Mouse (Mus musculus): ENCODE data around the gene Gtf2ird2. TPM values are rescaled to one million over a fixed set of nuclear protein-coding genes. Genes with fewer than 3 reads are reported as not detected.

Gene Gtf2ird2
- polyA plus RNA-seq, 1 experiment from 2014 or later = 7.1 TPM

DNA sequence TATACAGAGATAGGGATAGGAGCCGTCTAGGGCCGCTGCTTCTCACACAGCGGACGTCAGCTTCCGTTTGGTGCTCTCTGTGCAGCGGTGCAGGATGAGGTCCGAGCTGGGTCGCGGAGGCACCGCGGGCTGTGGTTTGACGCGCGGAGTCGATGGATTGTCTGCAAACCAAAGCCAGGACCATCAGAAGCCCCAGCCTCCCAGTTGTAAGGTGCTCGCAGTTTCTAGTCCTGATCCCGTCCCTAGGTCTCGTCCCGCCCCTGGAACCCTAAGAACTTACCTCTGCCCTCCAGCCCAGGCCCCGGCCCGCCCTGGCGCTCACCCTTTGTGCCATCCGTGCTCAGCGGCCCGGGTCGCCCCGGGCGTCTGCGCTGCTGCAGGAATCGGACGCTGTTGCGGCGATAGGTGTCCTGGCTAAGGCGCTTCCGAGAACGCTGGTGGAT, 37.9 kb downstream of the Gtf2ird2 start:
- Histone ChIP-seq H3K4me2 (replicated peaks; ENCODE audit: low read depth, low read length) (peak overlapping the region; percentile 75), H3K27me3 (ENCODE audit: control insufficient read depth, insufficient read depth, low read length) (peaks cover 6% of the 10 kb centered on the region; the same call in 1 of the 2 replicates), H3K36me3 (ENCODE audit: control insufficient read depth, insufficient read depth, low read length) (no peaks in the 10 kb centered on the region), H3K9ac (ENCODE audit: low read depth, low read length) (peak overlapping the region; percentile 63), H3K4me1 (replicated peaks; ENCODE audit: control insufficient read depth, insufficient read depth, low read length) (peaks cover 6% of the 10 kb centered on the region; the same call in 1 of the 2 replicates), H3K9me3 (ENCODE audit: control insufficient read depth, low read length) (no peaks in the 10 kb centered on the region), H3K4me3 (ENCODE audit: low read depth, low read length) (peak overlapping the region; percentile 31), H3K27ac (ENCODE audit: low read depth, low read length) (no peak overlapping the region)
- DNase-seq (ENCODE audit: low spot score) (peak; percentile 53), ATAC-seq (ENCODE audit: low FRiP score) (no peak)
- WGBS = 3% methylated on average over 36 of the region's 36 CpGs

DNA sequence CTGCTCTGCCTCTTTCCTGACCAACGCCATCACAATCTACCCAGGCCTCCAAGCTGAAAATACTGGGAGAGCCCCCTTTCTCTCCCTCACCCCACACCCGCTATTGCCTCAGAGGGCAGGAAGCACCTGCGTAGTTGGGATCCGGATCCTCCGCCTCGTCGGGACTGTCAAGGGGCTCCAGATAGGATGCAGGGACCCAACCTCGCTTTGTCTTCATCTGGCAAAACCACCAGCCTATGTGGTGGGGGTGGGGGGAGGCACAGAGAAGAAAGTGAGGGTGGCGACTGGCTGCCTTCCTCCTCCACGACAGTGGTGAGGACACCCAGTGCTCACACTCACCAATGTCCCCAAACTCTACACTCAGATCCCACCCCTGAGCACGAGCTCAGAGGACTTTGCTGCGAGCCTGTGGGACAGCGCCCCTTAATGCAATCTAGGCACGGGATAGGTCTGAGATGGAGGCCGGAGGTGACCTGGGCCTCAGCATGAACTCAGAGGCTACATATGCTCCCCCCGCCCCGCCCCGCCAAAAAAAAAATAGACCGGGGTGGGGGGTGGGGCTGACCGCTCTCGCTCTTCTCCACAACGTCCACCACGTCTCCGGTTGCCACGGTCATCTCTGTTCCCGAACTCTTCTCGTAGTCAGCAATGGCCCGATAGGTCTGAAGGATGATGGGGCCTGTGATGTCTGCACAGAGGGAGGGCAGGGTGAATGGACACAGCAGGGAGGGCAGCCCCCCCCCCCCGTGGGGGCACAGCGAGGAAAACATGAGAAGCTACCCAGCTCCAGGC, 41.5 kb downstream of the Gtf2ird2 start:
- 85% methylated on average over 30 of the region's 30 CpGs for WGBS
- Histone ChIP-seq H3K4me2 (replicated peaks; ENCODE audit: low read depth, low read length) (no peak overlapping the region), H3K9me3 (ENCODE audit: control insufficient read depth, low read length) (no peaks in the 10 kb centered on the region), H3K4me1 (replicated peaks; ENCODE audit: control insufficient read depth, insufficient read depth, low read length) (peaks cover 6% of the 10 kb centered on the region; the same call in 1 of the 2 replicates), H3K36me3 (ENCODE audit: control insufficient read depth, insufficient read depth, low read length) (no peaks in the 10 kb centered on the region), H3K9ac (ENCODE audit: low read depth, low read length) (no peak overlapping the region), H3K27me3 (ENCODE audit: control insufficient read depth, insufficient read depth, low read length) (peaks cover 6% of the 10 kb centered on the region; the same call in 1 of the 2 replicates), H3K27ac (ENCODE audit: low read depth, low read length) (no peak overlapping the region), H3K4me3 (ENCODE audit: low read depth, low read length) (no peak overlapping the region)
- DNase-seq (ENCODE audit: low spot score) (no peak), ATAC-seq (ENCODE audit: low FRiP score) (no peak)

DNA sequence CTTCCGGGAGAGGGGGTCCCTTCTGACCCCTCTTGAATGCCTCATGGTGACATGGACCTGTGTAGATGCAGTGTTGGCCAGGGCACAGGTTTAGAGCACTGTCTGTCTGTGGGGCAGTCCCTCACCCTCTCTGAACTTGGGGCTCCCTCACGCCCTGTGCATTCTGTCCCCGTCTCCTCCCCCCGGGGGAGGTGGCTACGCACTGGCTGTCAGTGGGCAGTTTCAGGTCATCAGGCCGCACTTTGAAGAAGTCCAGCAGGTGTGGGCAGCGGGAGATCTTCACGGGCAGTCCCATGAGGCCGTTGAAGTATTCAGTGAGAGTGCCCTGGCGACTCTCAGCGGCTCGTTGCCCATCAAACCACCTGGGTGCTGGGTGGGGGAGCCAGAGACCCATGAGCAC, 43.1 kb downstream of the Gtf2ird2 start:
- DNase-seq (ENCODE audit: low spot score) = no peak
- H3K9ac ChIP-seq (ENCODE audit: low read depth, low read length) = no peak overlapping the region
- H3K27ac ChIP-seq (ENCODE audit: low read depth, low read length) = no peak overlapping the region
- H3K36me3 ChIP-seq (ENCODE audit: control insufficient read depth, insufficient read depth, low read length) = no peaks in the 10 kb centered on the region
- peaks cover 5% of the 10 kb centered on the region; the same call in 1 of the 2 replicates for H3K4me1 ChIP-seq (replicated peaks; ENCODE audit: control insufficient read depth, insufficient read depth, low read length)
- H3K9me3 ChIP-seq (ENCODE audit: control insufficient read depth, low read length) = no peaks in the 10 kb centered on the region
- no peak overlapping the region for H3K4me3 ChIP-seq (ENCODE audit: low read depth, low read length)
- 70% methylated on average over 12 of the region's 12 CpGs for WGBS
- no peak for ATAC-seq (ENCODE audit: low FRiP score)
- peaks cover 6% of the 10 kb centered on the region; the same call in 1 of the 2 replicates for H3K27me3 ChIP-seq (ENCODE audit: control insufficient read depth, insufficient read depth, low read length)
- H3K4me2 ChIP-seq (replicated peaks; ENCODE audit: low read depth, low read length) = no peak overlapping the region

DNA sequence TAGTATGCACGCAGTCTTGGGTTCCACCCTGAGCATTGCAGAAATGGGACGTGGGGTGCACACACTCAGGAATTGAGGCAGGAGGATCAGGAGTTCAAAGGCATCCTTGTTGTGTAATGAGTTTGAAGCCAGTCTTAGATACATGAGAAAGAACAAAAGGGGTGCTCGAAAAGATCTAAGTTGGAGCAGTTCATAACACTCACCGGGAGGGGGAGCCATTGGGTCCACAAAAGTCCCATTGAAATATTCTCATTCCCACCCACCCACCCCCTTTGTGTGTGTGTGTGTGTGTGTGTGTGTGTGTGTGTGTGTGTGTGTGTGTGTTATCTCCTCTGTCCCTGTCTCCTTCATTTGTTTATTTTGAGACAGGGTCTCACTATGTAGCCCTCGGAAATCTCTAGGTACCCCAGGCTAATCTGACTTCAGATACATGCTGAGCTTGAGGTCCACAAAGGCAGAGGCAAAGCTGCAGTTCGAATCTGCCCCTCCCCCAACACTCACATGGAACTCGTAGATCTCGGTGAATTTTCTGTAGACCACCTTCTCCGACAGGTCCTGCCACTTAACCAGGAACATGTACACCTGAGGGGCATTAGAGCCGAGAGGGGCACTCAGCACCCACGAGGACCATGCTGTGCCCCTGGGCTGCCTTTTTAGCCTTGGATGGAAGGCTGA, 43.9 kb downstream of the Gtf2ird2 start:
- Histone ChIP-seq H3K4me2 (replicated peaks; ENCODE audit: low read depth, low read length) (no peak overlapping the region), H3K9me3 (ENCODE audit: control insufficient read depth, low read length) (no peaks in the 10 kb centered on the region), H3K27me3 (ENCODE audit: control insufficient read depth, insufficient read depth, low read length) (no peaks in the 10 kb centered on the region; the same call in 1 of the 2 replicates), H3K4me3 (ENCODE audit: low read depth, low read length) (no peak overlapping the region), H3K4me1 (replicated peaks; ENCODE audit: control insufficient read depth, insufficient read depth, low read length) (no peaks in the 10 kb centered on the region), H3K27ac (ENCODE audit: low read depth, low read length) (no peak overlapping the region), H3K36me3 (ENCODE audit: control insufficient read depth, insufficient read depth, low read length) (no peaks in the 10 kb centered on the region), H3K9ac (ENCODE audit: low read depth, low read length) (no peak overlapping the region)
- DNase-seq (ENCODE audit: low spot score) (peak; percentile 76), ATAC-seq (ENCODE audit: low FRiP score) (no peak)
- 39% methylated on average over 11 of the region's 11 CpGs for WGBS

DNA sequence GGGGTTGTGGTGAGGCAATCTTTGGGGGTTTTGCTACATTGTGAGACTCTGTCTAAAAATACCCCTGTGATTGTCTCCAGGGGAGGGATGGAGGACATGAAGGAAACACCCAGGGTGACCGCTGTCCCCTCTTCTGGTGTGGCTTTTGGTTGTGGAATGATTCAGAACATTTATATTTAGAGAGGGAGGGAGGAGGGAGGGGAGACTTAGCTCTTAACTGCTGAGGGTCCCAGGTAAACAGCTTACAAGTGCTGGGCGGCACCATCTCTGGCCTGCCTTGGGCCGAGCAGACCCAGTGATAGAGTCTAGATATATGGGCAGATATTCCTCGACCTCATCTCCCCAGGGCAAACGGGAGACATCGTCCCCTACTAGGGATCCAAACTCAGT, 44.4 kb downstream of the Gtf2ird2 start:
- WGBS = 74% methylated on average over 6 of the region's 6 CpGs
- H3K9ac ChIP-seq (ENCODE audit: low read depth, low read length) = no peak overlapping the region

DNA sequence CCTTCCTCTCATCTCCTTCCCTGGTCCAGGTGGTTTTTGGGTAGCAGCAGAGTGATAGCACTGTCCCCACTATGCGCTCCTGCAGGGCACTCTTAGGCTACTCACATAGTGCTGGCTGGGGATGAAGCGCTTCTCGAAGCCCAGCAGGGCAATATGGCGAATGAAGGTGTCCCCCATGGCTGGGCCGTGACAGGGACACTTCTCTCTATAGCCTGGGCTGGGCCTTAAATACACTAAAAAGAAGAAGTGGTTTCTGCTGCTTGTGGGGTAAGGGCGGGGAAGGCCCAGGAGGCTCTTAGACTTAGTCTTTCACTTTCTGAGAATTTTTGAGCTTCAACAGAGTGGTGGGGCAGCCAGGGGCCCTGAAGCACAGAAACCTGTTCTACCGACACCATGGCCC, 45.6 kb downstream of the Gtf2ird2 start, which contains the start of gene Ncf1:
TSS of gene Ncf1 (minus strand) at position 235 of the 400 bp plus-strand sequence.
- no peak for ATAC-seq (ENCODE audit: low FRiP score)
- Histone ChIP-seq H3K4me3 (ENCODE audit: low read depth, low read length) (no peak within 1 kb of the TSS), H3K9me3 (ENCODE audit: control insufficient read depth, low read length) (no peaks in the 10 kb centered on the region), H3K4me1 (replicated peaks; ENCODE audit: control insufficient read depth, insufficient read depth, low read length) (no peaks in the 10 kb centered on the region), H3K27ac (ENCODE audit: low read depth, low read length) (no peak within 1 kb of the TSS; the same call in 1 of the 2 replicates), H3K27me3 (ENCODE audit: control insufficient read depth, insufficient read depth, low read length) (no peaks in the 10 kb centered on the region), H3K36me3 (ENCODE audit: control insufficient read depth, insufficient read depth, low read length) (no peaks in the 10 kb centered on the region), H3K9ac (ENCODE audit: low read depth, low read length) (no peak within 1 kb of the TSS), H3K4me2 (replicated peaks; ENCODE audit: low read depth, low read length) (no peak within 1 kb of the TSS)
- DNase-seq (ENCODE audit: low spot score) = no peak
- 90% methylated on average over 7 of the region's 7 CpGs for WGBS

More for the DNA sequence above, 44.4 kb downstream of the Gtf2ird2 start:
- DNase-seq (ENCODE audit: low spot score) (no peak), ATAC-seq (ENCODE audit: low FRiP score) (no peak)
- no peaks in the 10 kb centered on the region for H3K27me3 ChIP-seq (ENCODE audit: control insufficient read depth, insufficient read depth, low read length)
- H3K4me2 ChIP-seq (replicated peaks; ENCODE audit: low read depth, low read length) = no peak overlapping the region
- no peaks in the 10 kb centered on the region for H3K36me3 ChIP-seq (ENCODE audit: control insufficient read depth, insufficient read depth, low read length)
- H3K4me3 ChIP-seq (ENCODE audit: low read depth, low read length) = no peak overlapping the region
- no peak overlapping the region for H3K27ac ChIP-seq (ENCODE audit: low read depth, low read length)
- no peaks in the 10 kb centered on the region for H3K4me1 ChIP-seq (replicated peaks; ENCODE audit: control insufficient read depth, insufficient read depth, low read length)
- no peaks in the 10 kb centered on the region for H3K9me3 ChIP-seq (ENCODE audit: control insufficient read depth, low read length)

DNA sequence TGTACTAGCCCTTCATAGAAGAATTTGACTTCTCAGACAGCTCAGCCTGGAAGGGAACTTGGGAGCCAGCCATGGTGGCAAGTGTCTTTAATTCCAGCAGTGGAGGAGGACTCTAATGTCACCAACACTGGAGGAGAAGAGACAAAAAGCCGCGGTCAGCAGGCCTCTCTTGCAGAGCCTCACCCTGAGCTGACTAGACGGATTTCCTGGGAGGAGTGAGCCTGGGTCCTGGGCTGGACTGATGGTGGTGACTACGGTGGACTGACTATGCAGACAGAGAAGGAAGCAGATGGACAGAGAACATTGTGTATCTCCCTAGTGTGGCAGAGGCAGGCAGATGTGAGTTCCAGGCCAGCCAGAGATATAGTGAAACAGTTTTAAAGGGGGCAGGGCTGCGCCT, 47.6 kb downstream of the Gtf2ird2 start:
- ATAC-seq (ENCODE audit: low FRiP score) = no peak
- WGBS = 86% methylated on average over 5 of the region's 5 CpGs

DNA sequence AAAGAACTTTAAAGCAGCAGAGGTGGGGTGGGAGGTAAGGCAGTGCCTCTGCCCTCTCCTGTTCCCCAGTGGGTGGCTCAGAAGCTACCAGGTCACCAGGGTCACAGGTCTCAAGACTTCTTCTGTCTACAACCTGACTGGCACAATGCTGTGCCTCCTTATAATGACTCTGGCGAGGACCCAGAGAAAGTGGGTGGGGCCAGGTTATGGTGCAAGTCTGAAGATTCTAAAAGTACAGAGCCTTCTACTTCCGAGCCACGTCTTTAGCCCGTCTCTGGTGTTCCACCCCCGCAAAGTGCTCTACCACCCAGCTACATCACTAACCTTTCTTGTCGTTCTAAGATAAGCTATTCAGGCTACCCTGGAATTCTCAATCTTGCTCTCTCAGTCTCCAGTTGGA, 48.3 kb downstream of the Gtf2ird2 start:
- 75% methylated on average over 6 of the region's 6 CpGs for WGBS
- Histone ChIP-seq H3K27ac (ENCODE audit: low read depth, low read length) (no peak overlapping the region), H3K4me2 (replicated peaks; ENCODE audit: low read depth, low read length) (no peak overlapping the region), H3K36me3 (ENCODE audit: control insufficient read depth, insufficient read depth, low read length) (peaks cover 9% of the 10 kb centered on the region), H3K4me1 (replicated peaks; ENCODE audit: control insufficient read depth, insufficient read depth, low read length) (no peaks in the 10 kb centered on the region), H3K27me3 (ENCODE audit: control insufficient read depth, insufficient read depth, low read length) (no peaks in the 10 kb centered on the region), H3K4me3 (ENCODE audit: low read depth, low read length) (no peak overlapping the region), H3K9ac (ENCODE audit: low read depth, low read length) (no peak overlapping the region), H3K9me3 (ENCODE audit: control insufficient read depth, low read length) (no peaks in the 10 kb centered on the region)
- ATAC-seq (ENCODE audit: low FRiP score) (no peak), DNase-seq (ENCODE audit: low spot score) (no peak)

More for the DNA sequence above, 47.6 kb downstream of the Gtf2ird2 start:
- Histone ChIP-seq H3K9ac (ENCODE audit: low read depth, low read length) (no peak overlapping the region), H3K4me3 (ENCODE audit: low read depth, low read length) (no peak overlapping the region), H3K27ac (ENCODE audit: low read depth, low read length) (no peak overlapping the region), H3K4me2 (replicated peaks; ENCODE audit: low read depth, low read length) (no peak overlapping the region), H3K9me3 (ENCODE audit: control insufficient read depth, low read length) (no peaks in the 10 kb centered on the region), H3K27me3 (ENCODE audit: control insufficient read depth, insufficient read depth, low read length) (no peaks in the 10 kb centered on the region), H3K36me3 (ENCODE audit: control insufficient read depth, insufficient read depth, low read length) (0 out of 2 replicates have a peak, but pooled peaks cover 2% of the 10 kb centered on the region), H3K4me1 (replicated peaks; ENCODE audit: control insufficient read depth, insufficient read depth, low read length) (no peaks in the 10 kb centered on the region)
- no peak for DNase-seq (ENCODE audit: low spot score)

All from hindbrain, embryonic 11.5 days (tissue).